In the genomic region with DNA sequence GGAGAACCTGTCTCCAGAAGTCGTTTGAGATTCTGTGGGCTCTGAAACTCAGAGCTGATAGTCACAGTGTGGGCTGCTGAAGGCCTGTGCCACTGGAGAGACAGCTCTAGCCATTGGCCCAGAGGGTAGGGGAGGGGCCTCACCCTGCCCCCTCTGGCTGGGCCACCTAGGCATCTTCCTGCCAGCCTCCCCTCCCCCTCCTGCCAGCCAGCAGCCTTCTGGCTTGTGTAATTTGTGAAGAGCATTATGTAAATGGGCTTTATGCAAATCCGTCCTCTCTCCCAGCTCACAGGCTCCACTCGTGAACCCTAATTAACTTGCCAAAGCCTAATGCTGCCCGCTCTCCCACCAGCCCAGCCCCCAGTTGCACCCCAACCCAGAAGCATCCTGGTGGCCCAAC, we compare ENCODE assay signal across 13 mouse cellular contexts.
A peak's percentile ranks its signal among the peaks of the same experiment; 100 is the strongest.
DNase-seq lines count a peak whose midpoint lies in the region; ATAC-seq lines count a peak whose summit lies in the region.
"Had no signal": no experiment of that assay in that cellular context is flagged by ENCODE, and none has a peak within 500 bp of the region (broad histone marks: within the 10 kb centered on the region; RNA-seq: fewer than 3 reads in every experiment).

No protein-coding gene starts in this region.

- no peaks in the 10 kb centered on the region for H3K9me3 ChIP-seq in hindbrain, embryonic 10.5 days
- no peaks in the 10 kb centered on the region for H3K9me3 ChIP-seq in midbrain, embryonic 11.5 days (ENCODE audit: control insufficient read depth, low read length)
- H3K9me3 ChIP-seq: embryonic facial prominence, embryonic 13.5 days; liver, embryonic 13.5 days had no signal

- ATAC-seq in midbrain, embryonic 11.5 days (ENCODE audit: low FRiP score), result peak; percentile 74
- no peak for ATAC-seq in megakaryocyte progenitor cell, adult 5-6 weeks (replicated peaks; ENCODE audit: poor library complexity)
- ATAC-seq: intestine, postnatal 0 days had no signal

- peaks cover 22% of the 10 kb centered on the region for H3K4me1 ChIP-seq in hindbrain, embryonic 10.5 days (replicated peaks)
- peaks cover 6% of the 10 kb centered on the region; the same call in 1 of the 2 replicates for H3K4me1 ChIP-seq in midbrain, embryonic 11.5 days (ENCODE audit: control insufficient read depth, insufficient read depth, low read length)
- H3K4me1 ChIP-seq: liver, embryonic 13.5 days had no signal

- DNase-seq in layer of hippocampus, adult 11-12 months (ENCODE audit: low spot score), result peak; percentile 29
- no peak for DNase-seq in layer of hippocampus, adult 9-10 months (ENCODE audit: low spot score)
- no peak for DNase-seq in hindbrain, embryonic 10.5 days (ENCODE audit: low spot score)
- DNase-seq in midbrain, embryonic 11.5 days (ENCODE audit: low spot score, missing footprints), result no peak
- DNase-seq in right cerebral cortex, postnatal 14 days, result peak; percentile 53
- no peak for DNase-seq in thymus, adult 18-20 months
- no peak for DNase-seq in lung, postnatal 36 days
- DNase-seq: cerebellum, adult 11-12 months; gastrocnemius, postnatal 14 days; liver, embryonic 13.5 days had no signal

- no peak overlapping the region for H3K4me3 ChIP-seq in hindbrain, embryonic 10.5 days
- no peak overlapping the region for H3K4me3 ChIP-seq in midbrain, embryonic 11.5 days (ENCODE audit: low read depth, low read length)
- H3K4me3 ChIP-seq: embryonic facial prominence, embryonic 13.5 days; liver, embryonic 13.5 days had no signal

- H3K27ac ChIP-seq in hindbrain, embryonic 10.5 days, result peak overlapping the region; percentile 47; the same call in 1 of the 2 replicates
- no peak overlapping the region for H3K27ac ChIP-seq in midbrain, embryonic 11.5 days (ENCODE audit: low read depth, low read length)
- H3K27ac ChIP-seq: embryonic facial prominence, embryonic 13.5 days; liver, embryonic 13.5 days had no signal

- H3K36me3 ChIP-seq in hindbrain, embryonic 10.5 days, result no peaks in the 10 kb centered on the region
- H3K36me3 ChIP-seq in midbrain, embryonic 11.5 days (ENCODE audit: control insufficient read depth, insufficient read depth, low read length), result no peaks in the 10 kb centered on the region
- H3K36me3 ChIP-seq: embryonic facial prominence, embryonic 13.5 days; liver, embryonic 13.5 days had no signal

- H3K27me3 ChIP-seq in hindbrain, embryonic 10.5 days (ENCODE audit: insufficient read depth, poor library complexity, severe bottlenecking), result no peaks in the 10 kb centered on the region
- H3K27me3 ChIP-seq in midbrain, embryonic 11.5 days (ENCODE audit: control insufficient read depth, insufficient read depth, low read length), result no peaks in the 10 kb centered on the region
- H3K27me3 ChIP-seq: embryonic facial prominence, embryonic 13.5 days; liver, embryonic 13.5 days had no signal

- H3K4me2 ChIP-seq in midbrain, embryonic 11.5 days, result no peak overlapping the region
- H3K4me2 ChIP-seq: embryonic facial prominence, embryonic 13.5 days; liver, embryonic 13.5 days had no signal

- no peak overlapping the region for H3K9ac ChIP-seq in midbrain, embryonic 11.5 days (ENCODE audit: low read length)
- H3K9ac ChIP-seq: embryonic facial prominence, embryonic 13.5 days; liver, embryonic 13.5 days had no signal

- WGBS in hindbrain, embryonic 10.5 days, result 42% methylated on average over 4 of the region's 4 CpGs
- WGBS in midbrain, embryonic 11.5 days, result 41% methylated on average over 4 of the region's 4 CpGs

Comparison
In these comparisons a context has a peak if more than half of its experiments do, and no peak if none do; other contexts are left out.
1. DNase-seq: peak in layer of hippocampus, adult 11-12 months (single experiment) and right cerebral cortex, postnatal 14 days (single experiment); none in layer of hippocampus, adult 9-10 months (single experiment), hindbrain, embryonic 10.5 days (single experiment), midbrain, embryonic 11.5 days (single experiment), thymus, adult 18-20 months (0 of 2) and lung, postnatal 36 days (single experiment).